26 mouse cellular contexts compared by ENCODE assay signal in the genomic region with DNA sequence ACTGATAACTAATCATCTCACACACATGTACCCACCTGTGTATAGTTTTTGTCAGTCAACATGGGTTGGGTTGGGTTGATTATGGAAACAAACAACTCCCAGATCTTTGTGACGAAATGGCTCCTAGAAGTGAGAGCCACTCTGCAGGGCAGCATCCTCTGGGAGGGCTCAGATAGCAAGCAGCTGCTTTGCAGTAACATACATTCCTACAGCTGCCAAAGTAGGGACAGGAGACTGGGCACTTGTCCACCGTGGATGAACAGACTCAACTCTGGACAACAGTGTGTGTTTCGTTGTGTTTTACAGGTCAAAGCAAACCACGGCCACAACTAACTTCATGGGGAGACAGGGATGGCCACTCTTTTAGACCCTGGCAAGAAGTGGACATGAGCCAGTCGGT.
"Had no signal": no experiment of that assay in that cellular context is flagged by ENCODE, and none has a peak within 500 bp of the region (broad histone marks: within the 10 kb centered on the region; RNA-seq: fewer than 3 reads in every experiment).

No protein-coding gene starts in this region.

- H3K27ac ChIP-seq: heart, embryonic 10.5 days; heart, embryonic 13.5 days; heart, embryonic 15.5 days; hindbrain, embryonic 12.5 days; hindbrain, embryonic 14.5 days; intestine, embryonic 15.5 days; layer of hippocampus, adult 2 months; left cerebral cortex, adult 2 months; limb, embryonic 12.5 days; liver, embryonic 13.5 days; liver, embryonic 15.5 days had no signal

- H3K4me3 ChIP-seq: heart, embryonic 10.5 days; heart, embryonic 13.5 days; heart, embryonic 15.5 days; hindbrain, embryonic 12.5 days; intestine, embryonic 15.5 days; layer of hippocampus, adult 2 months; left cerebral cortex, adult 2 months; limb, embryonic 12.5 days; liver, embryonic 13.5 days; liver, embryonic 15.5 days had no signal

- ATAC-seq: hindbrain, embryonic 16.5 days; inflammation-experienced regulatory T-cells, adult 6 months; intestine, embryonic 15.5 days; intestine, postnatal 0 days had no signal

- H3K36me3 ChIP-seq: heart, embryonic 10.5 days; heart, embryonic 13.5 days; heart, embryonic 15.5 days; hindbrain, embryonic 12.5 days; intestine, embryonic 15.5 days; limb, embryonic 12.5 days; liver, embryonic 13.5 days; liver, embryonic 15.5 days had no signal

- DNase-seq: gastrocnemius, postnatal 10 days; gastrocnemius, postnatal 36 days; heart, adult 18-20 months; heart, postnatal 14 days; heart, postnatal 36 days; kidney, adult 18-20 months; kidney, adult 8-10 months; kidney, postnatal 10 days; kidney, postnatal 4 days; left cerebral cortex, postnatal 4 days; liver; liver, embryonic 13.5 days had no signal

- H3K4me2 ChIP-seq: heart, embryonic 13.5 days; heart, embryonic 15.5 days; hindbrain, embryonic 12.5 days; hindbrain, embryonic 14.5 days; intestine, embryonic 15.5 days; limb, embryonic 12.5 days; liver, embryonic 11.5 days; liver, embryonic 13.5 days; liver, embryonic 15.5 days had no signal

- H3K9ac ChIP-seq: heart, embryonic 13.5 days; heart, embryonic 15.5 days; hindbrain, embryonic 12.5 days; hindbrain, embryonic 14.5 days; intestine, embryonic 15.5 days; limb, embryonic 12.5 days; liver, embryonic 13.5 days; liver, embryonic 15.5 days had no signal

- H3K27me3 ChIP-seq: heart, embryonic 13.5 days; heart, embryonic 15.5 days; hindbrain, embryonic 12.5 days; intestine, embryonic 15.5 days; limb, embryonic 12.5 days; liver, embryonic 15.5 days had no signal

- H3K9me3 ChIP-seq: heart, embryonic 10.5 days; heart, embryonic 13.5 days; heart, embryonic 15.5 days; hindbrain, embryonic 12.5 days; intestine, embryonic 15.5 days; limb, embryonic 12.5 days; liver, embryonic 13.5 days; liver, embryonic 15.5 days had no signal
